14 mouse cellular contexts compared by ENCODE assay signal in the genomic region with DNA sequence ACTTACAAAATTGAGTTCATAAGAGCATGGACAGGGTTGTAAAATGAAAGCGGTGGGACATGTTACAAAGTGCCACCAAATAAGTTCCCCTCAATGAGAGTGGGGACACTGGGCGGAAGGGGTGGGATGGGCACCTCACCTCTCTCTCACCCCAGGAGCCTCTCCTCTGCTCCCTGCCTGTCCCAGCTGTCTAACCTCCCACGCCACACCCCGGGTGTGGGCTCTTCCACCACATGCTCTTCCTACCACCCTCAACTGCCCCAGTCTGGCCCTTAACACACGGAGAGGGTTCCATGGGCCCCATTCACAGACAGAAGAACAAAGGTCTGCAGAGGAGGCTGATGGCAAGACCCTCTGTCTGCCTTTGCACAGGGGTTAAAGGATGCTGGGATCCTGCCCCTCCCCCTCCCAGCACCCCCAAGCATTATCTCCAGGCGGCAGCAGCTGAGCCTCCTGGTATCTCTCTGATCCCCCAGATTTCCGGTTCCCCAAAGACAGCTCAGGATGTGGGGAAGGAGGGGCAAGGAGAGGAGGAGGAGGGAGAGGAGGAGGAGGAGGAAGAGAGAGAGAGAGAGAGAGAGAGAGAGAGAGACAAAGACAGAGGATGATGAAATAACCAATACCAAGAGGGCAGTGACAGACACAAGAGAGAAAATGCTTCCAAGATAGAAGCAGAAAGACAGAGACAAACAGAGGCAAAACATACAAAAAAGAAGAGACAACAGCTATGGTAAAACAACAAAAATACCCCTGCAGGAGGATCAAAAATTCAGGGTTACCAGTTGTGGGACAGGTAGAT. TPM values are rescaled to one million over a fixed set of nuclear protein-coding genes. Genes with fewer than 3 reads are reported as not detected.
A peak's percentile ranks its signal among the peaks of the same experiment; 100 is the strongest.
DNase-seq lines count a peak whose midpoint lies in the region; ATAC-seq lines count a peak whose summit lies in the region.
"Had no signal": no experiment of that assay in that cellular context is flagged by ENCODE, and none has a peak within 500 bp of the region (broad histone marks: within the 10 kb centered on the region; RNA-seq: fewer than 3 reads in every experiment).

No protein-coding gene starts in this region.

- ATAC-seq in CD4-positive, CD25-positive, alpha-beta regulatory T cell, adult 4 months = peak; percentile 25
- peak; percentile 61 for ATAC-seq in megakaryocyte-erythroid progenitor cell, adult 5-6 weeks (replicated peaks; ENCODE audit: low FRiP score, low TSS enrichment, poor library complexity, severe bottlenecking)

- peak; percentile 91 for DNase-seq in MEL-GATA-1-ER (ENCODE audit: extremely low read depth, low read depth)
- DNase-seq in induced T-regulatory cell, adult 2 months (ENCODE audit: low read depth) = peak; percentile 70
- DNase-seq in right cerebral cortex, adult 18-20 months = no peak
- no peak for DNase-seq in lung, postnatal 4 days
- no peak for DNase-seq in ovary, postnatal 10 days (ENCODE audit: low spot score)
- no peak for DNase-seq in testis, postnatal 10 days (ENCODE audit: low spot score)
- DNase-seq: adrenal gland, adult 8-10 months; cerebellum, adult 2 months; kidney, adult 8-10 months; lung, adult 18-20 months had no signal

RNA-seq across cellular contexts. Expression of gene Lat, which starts 12.4 kb away (rescaled TPM):
- polyA plus RNA-seq in CD4-positive, CD25-positive, alpha-beta regulatory T cell, adult 4 months (2017; shearing (Covaris generic)) = 1,000 to 10,000 TPM in 1 of 2 experiments, 100 to 1,000 TPM in 1; 947 to 1,259 TPM
- total RNA-seq in megakaryocyte-erythroid progenitor cell, adult 5-6 weeks (2014; fragmentation: Nextera tagmentation) = 17.3 and 28.3 TPM in 2 replicates
- total RNA-seq in megakaryocyte-erythroid progenitor cell, adult 5-6 weeks (2017) = 9.3 and 11.0 TPM in 2 replicates
- total RNA-seq: midbrain, postnatal 0 days had no signal

RNA-seq across cellular contexts. Expression of gene Spns1, which starts 20.3 kb away (rescaled TPM):
- 10 to 100 TPM; 42.8 to 86.8 TPM for polyA plus RNA-seq in CD4-positive, CD25-positive, alpha-beta regulatory T cell, adult 4 months (2017; shearing (Covaris generic))
- 24.7 and 30.7 TPM in 2 replicates for total RNA-seq in megakaryocyte-erythroid progenitor cell, adult 5-6 weeks (2014; fragmentation: Nextera tagmentation)
- 5.2 and 8.3 TPM in 2 replicates for total RNA-seq in megakaryocyte-erythroid progenitor cell, adult 5-6 weeks (2017)

RNA-seq across cellular contexts. Expression of gene Nfatc2ip, which starts 39.5 kb away (rescaled TPM):
- polyA plus RNA-seq in CD4-positive, CD25-positive, alpha-beta regulatory T cell, adult 4 months (2017; shearing (Covaris generic)) = 1 to 10 TPM; 2.6 to 2.8 TPM
- 14.9 and 32.5 TPM in 2 replicates for total RNA-seq in megakaryocyte-erythroid progenitor cell, adult 5-6 weeks (2014; fragmentation: Nextera tagmentation)
- total RNA-seq in megakaryocyte-erythroid progenitor cell, adult 5-6 weeks (2017) = 17.8 and 18.9 TPM in 2 replicates

RNA-seq across cellular contexts. Expression of gene Cd19, which starts 57.7 kb away (rescaled TPM):
- 10 to 100 TPM in 1 of 2 experiments, not detected in 1; 16.9 TPM for polyA plus RNA-seq in CD4-positive, CD25-positive, alpha-beta regulatory T cell, adult 4 months (2017; shearing (Covaris generic))
- 1.7 and 16.4 TPM in 2 replicates for total RNA-seq in megakaryocyte-erythroid progenitor cell, adult 5-6 weeks (2014; fragmentation: Nextera tagmentation)
- 0.28 TPM in 1 of 2 replicates, not detected in the other for total RNA-seq in megakaryocyte-erythroid progenitor cell, adult 5-6 weeks (2017)
- total RNA-seq: layer of hippocampus, postnatal 14 days; midbrain, postnatal 0 days had no signal

Comparison
In these comparisons a context has a peak if more than half of its experiments do, and no peak if none do; other contexts are left out.
1. DNase-seq: peak in MEL-GATA-1-ER (single experiment) and induced T-regulatory cell, adult 2 months (single experiment); none in right cerebral cortex, adult 18-20 months (single experiment), lung, postnatal 4 days (0 of 2), ovary, postnatal 10 days (single experiment) and testis, postnatal 10 days (single experiment).